Mouse (Mus musculus): ENCODE measurements at regions not wholly inside any gene's neighbourhood (a gene's known extent, or its start where the extent isn't known, plus 50 kb on each side); places are given as distances from the start of the nearest gene placed in this dataset.

GRCm38 (mm10) chr15:31977563-31977962 lies 199.5 kb upstream of the Tas2r119 start:
- intact Hi-C loops (cut with DNase I): no loop called here
- DNase-seq: no peak

- DNase-seq: no peak
- intact Hi-C loops (cut with DNase I): no loop called here
Observed at GRCm38 (mm10) chr15:31979961-31980360, 197.1 kb upstream of the Tas2r119 start.

GRCm38 (mm10) chr15:31980791-31981190 lies 196.3 kb upstream of the Tas2r119 start:
- DNase-seq: no peak
- intact Hi-C loops (cut with DNase I): no loop called here

- intact Hi-C loops (cut with DNase I): no loop called here
- DNase-seq: no peak
Observed at GRCm38 (mm10) chr15:31987291-31987690, 189.8 kb upstream of the Tas2r119 start.

GRCm38 (mm10) chr15:31989093-31989492 lies 188.0 kb upstream of the Tas2r119 start:
- intact Hi-C loops (cut with DNase I): no loop called here

GRCm38 (mm10) chr15:31989593-31990290 lies 187.3 kb upstream of the Tas2r119 start:
- no peak for DNase-seq
- intact Hi-C loops (cut with DNase I): no loop called here

More at GRCm38 (mm10) chr15:31989093-31989492, 188.0 kb upstream of the Tas2r119 start:
- no peak for DNase-seq

- intact Hi-C loops (cut with DNase I): no loop called here
- DNase-seq: no peak
Observed at GRCm38 (mm10) chr15:31997996-31998395, 179.1 kb upstream of the Tas2r119 start.

GRCm38 (mm10) chr15:31999553-31999952 lies 177.5 kb upstream of the Tas2r119 start:
- intact Hi-C loops (cut with DNase I): no loop called here
- DNase-seq: no peak

GRCm38 (mm10) chr15:32002950-32003422 lies 174.1 kb upstream of the Tas2r119 start:
- intact Hi-C loops (cut with DNase I): no loop called here
- DNase-seq: peak in 1 of 2 experiments; percentile 6

GRCm38 (mm10) chr15:32003489-32003888 lies 173.6 kb upstream of the Tas2r119 start:
- intact Hi-C loops (cut with DNase I): no loop called here
- no peak for DNase-seq

GRCm38 (mm10) chr15:32005986-32006385 lies 171.1 kb upstream of the Tas2r119 start:
- no peak for DNase-seq

GRCm38 (mm10) chr15:32009818-32010217 lies 167.3 kb upstream of the Tas2r119 start:
- DNase-seq: no peak
- intact Hi-C loops (cut with DNase I): loop anchor here (1.0 kb wide), 1 partner anchor 430 kb away; no protein-coding TSS in a partner anchor

More at GRCm38 (mm10) chr15:32005986-32006385, 171.1 kb upstream of the Tas2r119 start:
- intact Hi-C loops (cut with DNase I): no loop called here

GRCm38 (mm10) chr15:32012044-32012443 lies 165.0 kb upstream of the Tas2r119 start:
- intact Hi-C loops (cut with DNase I): no loop called here
- DNase-seq: peak in 1 of 2 experiments; percentile 19

- DNase-seq: no peak
- intact Hi-C loops (cut with DNase I): no loop called here
Observed at GRCm38 (mm10) chr15:32012838-32013237, 164.3 kb upstream of the Tas2r119 start.

GRCm38 (mm10) chr15:32015169-32015568 lies 161.9 kb upstream of the Tas2r119 start:
- intact Hi-C loops (cut with DNase I): no loop called here
- DNase-seq: no peak

- intact Hi-C loops (cut with DNase I): no loop called here
- no peak for DNase-seq
Observed at GRCm38 (mm10) chr15:32020323-32021008, 156.6 kb upstream of the Tas2r119 start.

- intact Hi-C loops (cut with DNase I): no loop called here
- no peak for DNase-seq
Observed at GRCm38 (mm10) chr15:32021009-32021602, 156.0 kb upstream of the Tas2r119 start.

- DNase-seq: no peak
- intact Hi-C loops (cut with DNase I): no loop called here
Observed at GRCm38 (mm10) chr15:32034091-32034490, 143.0 kb upstream of the Tas2r119 start.

- no peak for DNase-seq
Observed at GRCm38 (mm10) chr15:32034790-32035189, 142.3 kb upstream of the Tas2r119 start.

GRCm38 (mm10) chr15:32041764-32042163 lies 135.3 kb upstream of the Tas2r119 start:
- DNase-seq: no peak
- intact Hi-C loops (cut with DNase I): no loop called here

More at GRCm38 (mm10) chr15:32034790-32035189, 142.3 kb upstream of the Tas2r119 start:
- intact Hi-C loops (cut with DNase I): no loop called here

- intact Hi-C loops (cut with DNase I): no loop called here
- DNase-seq: no peak
Observed at GRCm38 (mm10) chr15:32042173-32042572, 134.9 kb upstream of the Tas2r119 start.
